Mouse (Mus musculus): ENCODE measurements around the gene Ctsl. TPM values are rescaled to one million over a fixed set of nuclear protein-coding genes. Genes with fewer than 3 reads are reported as not detected.

The Ctsl gene
- polyA plus RNA-seq, 1 experiment from 2014 or later: 132 TPM

DNA sequence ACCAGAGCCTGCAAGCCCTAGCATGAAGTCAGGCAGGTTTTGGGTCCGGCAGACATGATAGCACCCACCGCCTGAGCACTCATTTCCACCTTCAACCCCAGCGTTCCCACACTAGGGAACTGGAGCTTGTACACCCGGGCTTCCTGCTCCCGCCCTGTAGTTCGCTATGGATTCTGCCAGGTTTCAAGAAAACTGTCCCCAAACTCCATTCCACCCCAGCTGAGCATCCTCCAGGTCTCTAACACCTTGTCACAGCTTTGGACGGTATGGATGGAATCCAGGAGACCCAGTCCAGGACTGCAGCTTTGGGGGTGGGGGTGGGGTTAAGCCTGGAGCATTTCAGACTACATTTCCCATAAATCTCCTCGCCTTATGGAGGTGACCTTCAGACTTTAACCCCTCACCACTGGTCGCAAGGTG is 26.6 kb downstream of the Ctsl start:
- Histone ChIP-seq H3K36me3 (ENCODE audit: control insufficient read depth, insufficient read depth, low read length) (no peaks in the 10 kb centered on the region), H3K9me3 (ENCODE audit: control insufficient read depth, low read length) (no peaks in the 10 kb centered on the region), H3K4me3 (ENCODE audit: low read depth, low read length) (peak overlapping the region; percentile 42), H3K4me1 (ENCODE audit: control insufficient read depth, insufficient read depth, low read length) (no peaks in the 10 kb centered on the region), H3K4me2 (ENCODE audit: low read depth, severe bottlenecking) (peak overlapping the region; percentile 69), H3K9ac (ENCODE audit: low read length) (peak overlapping the region; percentile 64), H3K27ac (replicated peaks; ENCODE audit: low read depth, low read length) (no peak overlapping the region), H3K27me3 (ENCODE audit: control insufficient read depth, insufficient read depth, low read length) (no peaks in the 10 kb centered on the region)
- ATAC-seq (ENCODE audit: insufficient number of reproducible peaks, low FRiP score, low TSS enrichment, low read depth) (peak; percentile 87), DNase-seq (ENCODE audit: low spot score) (peak; percentile 42)
- 3% methylated on average over 9 of the region's 9 CpGs for WGBS

GRCm38 (mm10) chr13:64343598-64343997 is 27.1 kb downstream of the Ctsl start:
- ATAC-seq (ENCODE audit: insufficient number of reproducible peaks, low FRiP score, low TSS enrichment, low read depth) (no peak), DNase-seq (ENCODE audit: low spot score) (no peak)
- H3K4me2 ChIP-seq (ENCODE audit: low read depth, severe bottlenecking): peak overlapping the region; percentile 69
- peak overlapping the region; percentile 42 for H3K4me3 ChIP-seq (ENCODE audit: low read depth, low read length)
- no peaks in the 10 kb centered on the region for H3K27me3 ChIP-seq (ENCODE audit: control insufficient read depth, insufficient read depth, low read length)
- H3K9ac ChIP-seq (ENCODE audit: low read length): peak overlapping the region; percentile 64
- WGBS: 21% methylated on average over 10 of the region's 10 CpGs
- H3K4me1 ChIP-seq (ENCODE audit: control insufficient read depth, insufficient read depth, low read length): no peaks in the 10 kb centered on the region
- no peaks in the 10 kb centered on the region for H3K36me3 ChIP-seq (ENCODE audit: control insufficient read depth, insufficient read depth, low read length)
- H3K27ac ChIP-seq (replicated peaks; ENCODE audit: low read depth, low read length): no peak overlapping the region
- no peaks in the 10 kb centered on the region for H3K9me3 ChIP-seq (ENCODE audit: control insufficient read depth, low read length)

GRCm38 (mm10) chr13:64335546-64336132 is 35.1 kb downstream of the Ctsl start:
- DNase-seq (ENCODE audit: low spot score) (no peak), ATAC-seq (ENCODE audit: insufficient number of reproducible peaks, low FRiP score, low TSS enrichment, low read depth) (no peak)
- no peak overlapping the region for H3K9ac ChIP-seq (ENCODE audit: low read length)
- no peaks in the 10 kb centered on the region for H3K36me3 ChIP-seq (ENCODE audit: control insufficient read depth, insufficient read depth, low read length)
- H3K9me3 ChIP-seq (ENCODE audit: control insufficient read depth, low read length): no peaks in the 10 kb centered on the region
- H3K27ac ChIP-seq (replicated peaks; ENCODE audit: low read depth, low read length): no peak overlapping the region
- WGBS: 62% methylated on average over 4 of the region's 4 CpGs
- H3K4me1 ChIP-seq (ENCODE audit: control insufficient read depth, insufficient read depth, low read length): no peaks in the 10 kb centered on the region
- no peaks in the 10 kb centered on the region for H3K27me3 ChIP-seq (ENCODE audit: control insufficient read depth, insufficient read depth, low read length)
- no peak overlapping the region for H3K4me2 ChIP-seq (ENCODE audit: low read depth, severe bottlenecking)
- no peak overlapping the region for H3K4me3 ChIP-seq (ENCODE audit: low read depth, low read length)

GRCm38 (mm10) chr13:64333102-64333501 is 37.6 kb downstream of the Ctsl start:
- Histone ChIP-seq H3K27me3 (ENCODE audit: control insufficient read depth, insufficient read depth, low read length) (no peaks in the 10 kb centered on the region), H3K4me2 (ENCODE audit: low read depth, severe bottlenecking) (no peak overlapping the region), H3K36me3 (ENCODE audit: control insufficient read depth, insufficient read depth, low read length) (no peaks in the 10 kb centered on the region), H3K9ac (ENCODE audit: low read length) (no peak overlapping the region), H3K27ac (replicated peaks; ENCODE audit: low read depth, low read length) (no peak overlapping the region), H3K4me3 (ENCODE audit: low read depth, low read length) (no peak overlapping the region), H3K4me1 (ENCODE audit: control insufficient read depth, insufficient read depth, low read length) (no peaks in the 10 kb centered on the region), H3K9me3 (ENCODE audit: control insufficient read depth, low read length) (no peaks in the 10 kb centered on the region)
- whole genome bisulfite sequencing: 91% methylated on average over 3 of the region's 3 CpGs
- ATAC-seq (ENCODE audit: insufficient number of reproducible peaks, low FRiP score, low TSS enrichment, low read depth): no peak
- DNase-seq (ENCODE audit: low spot score): no peak

DNA sequence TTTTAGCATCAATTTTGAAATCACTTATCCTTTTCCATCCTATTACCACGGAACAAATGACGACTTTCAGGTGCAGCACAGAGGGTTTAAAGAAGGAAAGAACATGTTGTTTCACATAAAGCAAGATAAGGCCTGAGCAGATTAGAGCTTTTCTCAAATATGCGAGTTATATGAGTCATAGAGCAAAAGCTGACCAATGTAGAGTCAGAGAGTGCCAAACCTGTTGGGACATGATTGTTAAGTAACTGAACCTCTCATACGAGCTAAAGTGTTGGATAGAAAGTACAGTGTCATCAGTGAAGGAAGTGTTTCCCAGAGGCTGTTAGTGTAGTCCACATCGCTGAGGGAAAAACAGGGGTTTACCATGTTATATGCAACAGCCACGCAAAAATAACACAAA is 38.4 kb downstream of the Ctsl start:
- H3K9ac ChIP-seq (ENCODE audit: low read length): no peak overlapping the region
- H3K36me3 ChIP-seq (ENCODE audit: control insufficient read depth, insufficient read depth, low read length): no peaks in the 10 kb centered on the region
- H3K27me3 ChIP-seq (ENCODE audit: control insufficient read depth, insufficient read depth, low read length): no peaks in the 10 kb centered on the region
- no peak for ATAC-seq (ENCODE audit: insufficient number of reproducible peaks, low FRiP score, low TSS enrichment, low read depth)
- H3K4me2 ChIP-seq (ENCODE audit: low read depth, severe bottlenecking): no peak overlapping the region
- WGBS: 82% methylated on average over 6 of the region's 6 CpGs
- no peak overlapping the region for H3K27ac ChIP-seq (replicated peaks; ENCODE audit: low read depth, low read length)
- no peak overlapping the region for H3K4me3 ChIP-seq (ENCODE audit: low read depth, low read length)
- H3K9me3 ChIP-seq (ENCODE audit: control insufficient read depth, low read length): no peaks in the 10 kb centered on the region
- no peak for DNase-seq (ENCODE audit: low spot score)
- no peaks in the 10 kb centered on the region for H3K4me1 ChIP-seq (ENCODE audit: control insufficient read depth, insufficient read depth, low read length)

- WGBS: 83% methylated on average over 8 of the region's 8 CpGs
- DNase-seq (ENCODE audit: low spot score) (no peak), ATAC-seq (ENCODE audit: insufficient number of reproducible peaks, low FRiP score, low TSS enrichment, low read depth) (no peak)
- H3K9me3 ChIP-seq (ENCODE audit: control insufficient read depth, low read length): no peaks in the 10 kb centered on the region
- H3K27ac ChIP-seq (replicated peaks; ENCODE audit: low read depth, low read length): no peak overlapping the region
- H3K27me3 ChIP-seq (ENCODE audit: control insufficient read depth, insufficient read depth, low read length): no peaks in the 10 kb centered on the region
- no peak overlapping the region for H3K4me3 ChIP-seq (ENCODE audit: low read depth, low read length)
- no peak overlapping the region for H3K9ac ChIP-seq (ENCODE audit: low read length)
- H3K4me1 ChIP-seq (ENCODE audit: control insufficient read depth, insufficient read depth, low read length): no peaks in the 10 kb centered on the region
- H3K4me2 ChIP-seq (ENCODE audit: low read depth, severe bottlenecking): no peak overlapping the region
- no peaks in the 10 kb centered on the region for H3K36me3 ChIP-seq (ENCODE audit: control insufficient read depth, insufficient read depth, low read length)
These were observed 48.0 kb downstream of the Ctsl start for GRCm38 (mm10) chr13:64322561-64323281.

DNA sequence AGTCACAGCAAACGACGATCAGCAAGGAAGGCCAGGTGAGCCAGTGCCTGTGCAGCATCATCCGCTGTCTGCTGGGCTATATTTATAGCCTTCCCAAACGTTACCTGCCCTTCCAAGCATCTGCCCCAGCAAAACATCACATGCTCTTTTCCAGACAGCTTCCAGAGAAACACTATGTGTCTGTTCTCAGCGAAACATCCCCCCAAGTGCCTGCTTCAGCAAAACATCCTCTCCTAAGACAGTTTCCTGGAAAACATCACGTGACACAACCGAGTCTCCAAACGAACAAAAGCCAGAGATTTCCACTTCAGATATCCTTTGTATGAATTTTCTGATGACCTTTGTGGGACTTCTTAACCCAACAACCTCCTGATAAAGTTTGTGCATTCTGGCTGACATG is 50.4 kb downstream of the Ctsl start:
- ATAC-seq (ENCODE audit: insufficient number of reproducible peaks, low FRiP score, low TSS enrichment, low read depth): no peak
- Histone ChIP-seq H3K36me3 (ENCODE audit: control insufficient read depth, insufficient read depth, low read length) (no peaks in the 10 kb centered on the region), H3K27me3 (ENCODE audit: control insufficient read depth, insufficient read depth, low read length) (no peaks in the 10 kb centered on the region), H3K9ac (ENCODE audit: low read length) (no peak overlapping the region), H3K4me3 (ENCODE audit: low read depth, low read length) (no peak overlapping the region), H3K9me3 (ENCODE audit: control insufficient read depth, low read length) (no peaks in the 10 kb centered on the region), H3K4me1 (ENCODE audit: control insufficient read depth, insufficient read depth, low read length) (no peaks in the 10 kb centered on the region), H3K4me2 (ENCODE audit: low read depth, severe bottlenecking) (no peak overlapping the region), H3K27ac (replicated peaks; ENCODE audit: low read depth, low read length) (no peak overlapping the region)
- 83% methylated on average over 8 of the region's 8 CpGs for WGBS
- DNase-seq (ENCODE audit: low spot score): no peak

DNA sequence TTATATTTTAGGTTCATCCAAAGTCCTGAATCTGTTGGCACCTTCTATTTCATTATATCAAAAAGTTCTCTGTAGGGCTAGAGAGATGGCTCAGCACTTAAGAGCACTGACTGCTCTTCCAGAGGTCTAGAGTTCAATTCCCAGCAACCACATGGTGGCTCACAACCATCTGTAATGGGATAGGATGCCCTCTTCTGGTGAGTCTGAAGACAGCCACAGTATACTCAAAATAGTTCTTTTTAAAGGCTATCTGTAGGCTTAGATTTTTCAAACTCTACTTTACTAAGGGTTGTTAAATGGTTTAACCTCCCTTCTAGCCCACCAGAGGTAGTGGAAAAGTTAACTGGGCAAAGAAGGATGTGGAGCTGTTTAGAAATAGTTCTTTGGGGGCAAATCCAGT is 50.9 kb downstream of the Ctsl start:
- no peak for ATAC-seq (ENCODE audit: insufficient number of reproducible peaks, low FRiP score, low TSS enrichment, low read depth)
- no peaks in the 10 kb centered on the region for H3K27me3 ChIP-seq (ENCODE audit: control insufficient read depth, insufficient read depth, low read length)
- H3K4me2 ChIP-seq (ENCODE audit: low read depth, severe bottlenecking): no peak overlapping the region
- H3K27ac ChIP-seq (replicated peaks; ENCODE audit: low read depth, low read length): no peak overlapping the region
- no peaks in the 10 kb centered on the region for H3K9me3 ChIP-seq (ENCODE audit: control insufficient read depth, low read length)
- no peak overlapping the region for H3K9ac ChIP-seq (ENCODE audit: low read length)
- DNase-seq (ENCODE audit: low spot score): no peak
- no peaks in the 10 kb centered on the region for H3K36me3 ChIP-seq (ENCODE audit: control insufficient read depth, insufficient read depth, low read length)
- no peak overlapping the region for H3K4me3 ChIP-seq (ENCODE audit: low read depth, low read length)
- H3K4me1 ChIP-seq (ENCODE audit: control insufficient read depth, insufficient read depth, low read length): no peaks in the 10 kb centered on the region

GRCm38 (mm10) chr13:64318355-64318754 is 52.3 kb downstream of the Ctsl start:
- Histone ChIP-seq H3K27ac (replicated peaks; ENCODE audit: low read depth, low read length) (no peak overlapping the region), H3K4me3 (ENCODE audit: low read depth, low read length) (no peak overlapping the region), H3K4me1 (ENCODE audit: control insufficient read depth, insufficient read depth, low read length) (no peaks in the 10 kb centered on the region), H3K4me2 (ENCODE audit: low read depth, severe bottlenecking) (no peak overlapping the region), H3K27me3 (ENCODE audit: control insufficient read depth, insufficient read depth, low read length) (no peaks in the 10 kb centered on the region), H3K9ac (ENCODE audit: low read length) (no peak overlapping the region), H3K36me3 (ENCODE audit: control insufficient read depth, insufficient read depth, low read length) (no peaks in the 10 kb centered on the region), H3K9me3 (ENCODE audit: control insufficient read depth, low read length) (no peaks in the 10 kb centered on the region)
- DNase-seq (ENCODE audit: low spot score) (no peak), ATAC-seq (ENCODE audit: insufficient number of reproducible peaks, low FRiP score, low TSS enrichment, low read depth) (no peak)
- 67% methylated on average over 2 of the region's 2 CpGs for WGBS
